Mouse (Mus musculus): Measurements from ENCODE around the gene Tmem82. TPM values are rescaled to one million over a fixed set of nuclear protein-coding genes. Genes with fewer than 3 reads are reported as not detected.

The Tmem82 gene
- polyA plus RNA-seq, 1 experiment from 2014 or later, result 0.41 TPM

GRCm38 (mm10) chr4:141591547-141591946 lies 26.9 kb downstream of the Tmem82 start:
- H3K4me1 ChIP-seq, result no peaks in the 10 kb centered on the region
- no peaks in the 10 kb centered on the region for H3K36me3 ChIP-seq
- H3K4me2 ChIP-seq (replicated peaks), result no peak overlapping the region
- H3K4me3 ChIP-seq, result no peak overlapping the region
- no peak for ATAC-seq (ENCODE audit: low FRiP score, low read depth)
- WGBS, result 19% methylated on average over 3 of the region's 3 CpGs
- H3K27ac ChIP-seq (replicated peaks), result no peak overlapping the region
- no peaks in the 10 kb centered on the region for H3K9me3 ChIP-seq
- peaks cover 2% of the 10 kb centered on the region; the same call in 1 of the 2 replicates for H3K27me3 ChIP-seq
- H3K9ac ChIP-seq (replicated peaks), result no peak overlapping the region

- Histone ChIP-seq H3K27me3 (no peaks in the 10 kb centered on the region), H3K27ac (replicated peaks) (no peak overlapping the region), H3K9ac (replicated peaks) (no peak overlapping the region), H3K4me2 (replicated peaks) (no peak overlapping the region), H3K36me3 (no peaks in the 10 kb centered on the region), H3K4me1 (no peaks in the 10 kb centered on the region), H3K9me3 (no peaks in the 10 kb centered on the region), H3K4me3 (no peak overlapping the region)
- 88% methylated on average over 8 of the region's 8 CpGs for WGBS
- ATAC-seq (ENCODE audit: low FRiP score, low read depth), result no peak
Measured at GRCm38 (mm10) chr4:141583919-141584318, 34.5 kb downstream of the Tmem82 start.

GRCm38 (mm10) chr4:141581051-141581450 lies 37.4 kb downstream of the Tmem82 start:
- Histone ChIP-seq H3K27ac (replicated peaks) (no peak overlapping the region), H3K4me1 (no peaks in the 10 kb centered on the region), H3K9ac (replicated peaks) (no peak overlapping the region), H3K27me3 (no peaks in the 10 kb centered on the region), H3K4me3 (no peak overlapping the region), H3K36me3 (no peaks in the 10 kb centered on the region), H3K4me2 (replicated peaks) (no peak overlapping the region), H3K9me3 (no peaks in the 10 kb centered on the region)
- WGBS, result 90% methylated on average over 13 of the region's 13 CpGs
- no peak for ATAC-seq (ENCODE audit: low FRiP score, low read depth)

GRCm38 (mm10) chr4:141578833-141579232 lies 39.6 kb downstream of the Tmem82 start:
- no peaks in the 10 kb centered on the region for H3K4me1 ChIP-seq
- no peak for ATAC-seq (ENCODE audit: low FRiP score, low read depth)

GRCm38 (mm10) chr4:141576877-141577276 lies 41.6 kb downstream of the Tmem82 start:
- Histone ChIP-seq H3K36me3 (no peaks in the 10 kb centered on the region), H3K9me3 (no peaks in the 10 kb centered on the region), H3K27ac (replicated peaks) (no peak overlapping the region), H3K4me1 (no peaks in the 10 kb centered on the region), H3K9ac (replicated peaks) (no peak overlapping the region), H3K27me3 (no peaks in the 10 kb centered on the region), H3K4me3 (no peak overlapping the region), H3K4me2 (replicated peaks) (no peak overlapping the region)
- no peak for ATAC-seq (ENCODE audit: low FRiP score, low read depth)
- 91% methylated on average over 7 of the region's 7 CpGs for WGBS

More at GRCm38 (mm10) chr4:141578833-141579232, 39.6 kb downstream of the Tmem82 start:
- no peak overlapping the region for H3K9ac ChIP-seq (replicated peaks)
- 84% methylated on average over 3 of the region's 3 CpGs for WGBS
- H3K36me3 ChIP-seq, result no peaks in the 10 kb centered on the region
- H3K27ac ChIP-seq (replicated peaks), result no peak overlapping the region
- H3K4me2 ChIP-seq (replicated peaks), result no peak overlapping the region
- H3K27me3 ChIP-seq, result no peaks in the 10 kb centered on the region
- no peaks in the 10 kb centered on the region for H3K9me3 ChIP-seq
- no peak overlapping the region for H3K4me3 ChIP-seq

- no peak overlapping the region for H3K27ac ChIP-seq (replicated peaks)
- no peak overlapping the region for H3K9ac ChIP-seq (replicated peaks)
- 88% methylated on average over 11 of the region's 11 CpGs for WGBS
- H3K4me2 ChIP-seq (replicated peaks), result no peak overlapping the region
- H3K4me1 ChIP-seq, result no peaks in the 10 kb centered on the region
- H3K27me3 ChIP-seq, result no peaks in the 10 kb centered on the region
- no peaks in the 10 kb centered on the region for H3K36me3 ChIP-seq
- ATAC-seq (ENCODE audit: low FRiP score, low read depth), result no peak
- no peaks in the 10 kb centered on the region for H3K9me3 ChIP-seq
- H3K4me3 ChIP-seq, result no peak overlapping the region
Measured at GRCm38 (mm10) chr4:141576404-141576803, 42.0 kb downstream of the Tmem82 start.

GRCm38 (mm10) chr4:141574789-141575702 lies 43.4 kb downstream of the Tmem82 start:
- Histone ChIP-seq H3K9me3 (no peaks in the 10 kb centered on the region), H3K9ac (replicated peaks) (no peak overlapping the region), H3K36me3 (no peaks in the 10 kb centered on the region), H3K4me2 (replicated peaks) (no peak overlapping the region), H3K27ac (replicated peaks) (no peak overlapping the region), H3K4me1 (no peaks in the 10 kb centered on the region), H3K4me3 (no peak overlapping the region), H3K27me3 (no peaks in the 10 kb centered on the region)
- 0 out of 2 replicates have a peak, but pooled peaks have one; percentile 41 for ATAC-seq (ENCODE audit: low FRiP score, low read depth)
- WGBS, result 42% methylated on average over 27 of the region's 27 CpGs

GRCm38 (mm10) chr4:141573359-141573966 lies 45.0 kb downstream of the Tmem82 start:
- Histone ChIP-seq H3K4me3 (no peak overlapping the region), H3K27me3 (no peaks in the 10 kb centered on the region), H3K36me3 (no peaks in the 10 kb centered on the region), H3K4me1 (no peaks in the 10 kb centered on the region), H3K27ac (replicated peaks) (no peak overlapping the region; the same call in 1 of the 2 replicates), H3K9me3 (no peaks in the 10 kb centered on the region), H3K9ac (replicated peaks) (no peak overlapping the region), H3K4me2 (replicated peaks) (no peak overlapping the region)
- WGBS, result 79% methylated on average over 6 of the region's 6 CpGs
- ATAC-seq (ENCODE audit: low FRiP score, low read depth), result no peak

- H3K27ac ChIP-seq (replicated peaks), result no peak overlapping the region; the same call in 1 of the 2 replicates
- no peaks in the 10 kb centered on the region for H3K27me3 ChIP-seq
- 82% methylated on average over 7 of the region's 7 CpGs for WGBS
- no peak overlapping the region for H3K4me2 ChIP-seq (replicated peaks)
- ATAC-seq (ENCODE audit: low FRiP score, low read depth), result no peak
- no peaks in the 10 kb centered on the region for H3K4me1 ChIP-seq
- no peak overlapping the region for H3K4me3 ChIP-seq
- no peaks in the 10 kb centered on the region for H3K9me3 ChIP-seq
- no peaks in the 10 kb centered on the region for H3K36me3 ChIP-seq
- H3K9ac ChIP-seq (replicated peaks), result no peak overlapping the region
Measured at GRCm38 (mm10) chr4:141572668-141573358, 45.6 kb downstream of the Tmem82 start.

GRCm38 (mm10) chr4:141571934-141572333 lies 46.5 kb downstream of the Tmem82 start:
- Histone ChIP-seq H3K4me2 (replicated peaks) (no peak overlapping the region), H3K9me3 (no peaks in the 10 kb centered on the region), H3K36me3 (no peaks in the 10 kb centered on the region), H3K4me3 (no peak overlapping the region), H3K9ac (replicated peaks) (no peak overlapping the region), H3K27me3 (no peaks in the 10 kb centered on the region), H3K27ac (replicated peaks) (no peak overlapping the region), H3K4me1 (no peaks in the 10 kb centered on the region)
- 83% methylated on average over 10 of the region's 10 CpGs for WGBS
- no peak for ATAC-seq (ENCODE audit: low FRiP score, low read depth)

GRCm38 (mm10) chr4:141571337-141571739 lies 47.1 kb downstream of the Tmem82 start:
- WGBS, result 70% methylated on average over 6 of the region's 6 CpGs
- Histone ChIP-seq H3K36me3 (no peaks in the 10 kb centered on the region), H3K9me3 (no peaks in the 10 kb centered on the region), H3K4me2 (replicated peaks) (no peak overlapping the region), H3K27me3 (no peaks in the 10 kb centered on the region), H3K27ac (replicated peaks) (no peak overlapping the region), H3K9ac (replicated peaks) (no peak overlapping the region), H3K4me3 (no peak overlapping the region), H3K4me1 (no peaks in the 10 kb centered on the region)
- no peak for ATAC-seq (ENCODE audit: low FRiP score, low read depth)

- H3K4me1 ChIP-seq, result no peaks in the 10 kb centered on the region
- H3K27ac ChIP-seq (replicated peaks), result no peak overlapping the region
- H3K36me3 ChIP-seq, result no peaks in the 10 kb centered on the region
- ATAC-seq (ENCODE audit: low FRiP score, low read depth), result no peak
- H3K9me3 ChIP-seq, result no peaks in the 10 kb centered on the region
- WGBS, result 89% methylated on average over 1 of the region's 1 CpGs
- H3K4me2 ChIP-seq (replicated peaks), result no peak overlapping the region
- no peak overlapping the region for H3K9ac ChIP-seq (replicated peaks)
- H3K27me3 ChIP-seq, result no peaks in the 10 kb centered on the region
- H3K4me3 ChIP-seq, result no peak overlapping the region
Measured at GRCm38 (mm10) chr4:141570821-141571220, 47.6 kb downstream of the Tmem82 start.
